In the genomic region with DNA sequence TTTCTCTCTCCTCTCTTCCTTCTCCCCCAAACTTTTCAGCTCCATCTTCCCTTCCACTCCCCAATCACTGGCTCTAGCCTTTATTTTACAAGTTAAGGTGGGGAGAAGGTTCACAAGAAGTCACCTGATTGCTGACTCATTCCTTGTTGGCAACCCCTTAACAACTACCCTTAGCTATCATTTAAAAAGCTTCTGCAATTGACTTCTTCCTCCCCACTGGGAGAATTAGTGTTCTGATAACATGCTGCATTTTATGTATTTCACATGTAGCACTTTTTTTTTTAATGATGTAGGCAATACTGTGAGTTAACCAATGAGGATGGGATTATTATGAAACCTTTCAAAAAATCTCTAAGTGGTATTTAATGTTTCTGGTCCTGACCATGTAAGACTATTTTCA, we compare ENCODE assay signal across 24 mouse cellular contexts.
"Had no signal": no experiment of that assay in that cellular context is flagged by ENCODE, and none has a peak within 500 bp of the region (broad histone marks: within the 10 kb centered on the region; RNA-seq: fewer than 3 reads in every experiment).

No protein-coding gene starts in this region.

- H3K36me3 ChIP-seq: embryonic facial prominence, embryonic 10.5 days; embryonic facial prominence, embryonic 12.5 days; embryonic facial prominence, embryonic 13.5 days; embryonic facial prominence, embryonic 15.5 days; forebrain, embryonic 10.5 days; forebrain, embryonic 12.5 days; forebrain, embryonic 15.5 days; heart, embryonic 10.5 days had no signal

- DNase-seq: cerebellum, adult 9-11 months; cerebellum, postnatal 10 days; cerebellum, postnatal 14 days; cerebellum, postnatal 25 days; cerebellum, postnatal 36 days; embryo, embryonic 11 days; forebrain, postnatal 0 days; gastrocnemius, adult 2 months; gastrocnemius, postnatal 10 days; gastrocnemius, postnatal 14 days; gastrocnemius, postnatal 25 days; gastrocnemius, postnatal 36 days; heart, adult 11 months; heart, adult 2 months had no signal

- H3K4me1 ChIP-seq: embryonic facial prominence, embryonic 10.5 days; embryonic facial prominence, embryonic 12.5 days; embryonic facial prominence, embryonic 15.5 days; forebrain, embryonic 13.5 days; forebrain, embryonic 15.5 days; heart, embryonic 10.5 days had no signal

- H3K27ac ChIP-seq: embryonic facial prominence, embryonic 10.5 days; embryonic facial prominence, embryonic 12.5 days; embryonic facial prominence, embryonic 13.5 days; embryonic facial prominence, embryonic 15.5 days; forebrain, embryonic 10.5 days; forebrain, embryonic 12.5 days; forebrain, embryonic 13.5 days; forebrain, embryonic 15.5 days; gastrocnemius, adult 2 months; heart, adult 2 months; heart, embryonic 10.5 days had no signal

- H3K27me3 ChIP-seq: embryonic facial prominence, embryonic 12.5 days; embryonic facial prominence, embryonic 13.5 days; embryonic facial prominence, embryonic 15.5 days; forebrain, embryonic 12.5 days; forebrain, embryonic 13.5 days; forebrain, embryonic 15.5 days had no signal

- H3K4me3 ChIP-seq: embryonic facial prominence, embryonic 10.5 days; embryonic facial prominence, embryonic 12.5 days; embryonic facial prominence, embryonic 13.5 days; embryonic facial prominence, embryonic 15.5 days; erythroblast, embryonic 14.5 days; forebrain, embryonic 10.5 days; forebrain, embryonic 12.5 days; forebrain, embryonic 13.5 days; forebrain, embryonic 15.5 days; gastrocnemius, adult 2 months; heart, adult 2 months; heart, embryonic 10.5 days had no signal

- H3K9ac ChIP-seq: embryonic facial prominence, embryonic 12.5 days; embryonic facial prominence, embryonic 13.5 days; embryonic facial prominence, embryonic 15.5 days; forebrain, embryonic 12.5 days; forebrain, embryonic 13.5 days; forebrain, embryonic 15.5 days; forebrain, postnatal 0 days had no signal

- H3K9me3 ChIP-seq: embryonic facial prominence, embryonic 10.5 days; embryonic facial prominence, embryonic 12.5 days; embryonic facial prominence, embryonic 13.5 days; embryonic facial prominence, embryonic 15.5 days; forebrain, embryonic 10.5 days; forebrain, embryonic 12.5 days; forebrain, embryonic 13.5 days; forebrain, embryonic 15.5 days; heart, embryonic 10.5 days had no signal
